Mouse (Mus musculus) hindbrain, postnatal 0 days (tissue): ENCODE measurements around the gene Chid1. TPM values are rescaled to one million over a fixed set of nuclear protein-coding genes. Genes with fewer than 3 reads are reported as not detected.

Experiments
- ATAC-seq: fragments of 200-750 bp; cut with Nextera tagmentation; 2 replicates; pipeline ENCODE4 v1.8.0; 2017; ENCODE audit warnings: mild to moderate bottlenecking, moderate TSS enrichment, moderate library complexity
- DNase-seq: peaks from one replicate; pipeline ENCODE4 v3.0.0-alpha.2; 2015; ENCODE audit warnings: low spot score
- H3K27ac ChIP-seq: fragments of 300-500 bp; sonication (generic); 2 replicates; pipeline ENCODE4 v1.5.1; 2014; ENCODE audit warnings: mild to moderate bottlenecking
- H3K27me3 ChIP-seq: fragments of 300-500 bp; sonication (generic); 2 replicates; pipeline ENCODE4 v1.6.1; 2014; ENCODE audit warnings: low read length, mixed read lengths; ENCODE audit not compliant: insufficient read depth
- H3K36me3 ChIP-seq: fragments of 300-500 bp; sonication (generic); 2 replicates; pipeline ENCODE4 v1.6.1; 2014; ENCODE audit warnings: low read length, mixed read lengths; ENCODE audit not compliant: insufficient read depth
- H3K4me1 ChIP-seq: fragments of 300-500 bp; sonication (generic); 2 replicates; pipeline ENCODE4 v1.6.1; 2014; ENCODE audit warnings: antibody characterized with exemption, low read length, mixed read lengths; ENCODE audit not compliant: insufficient read depth
- H3K4me2 ChIP-seq: fragments of 300-500 bp; sonication (generic); 2 replicates; pipeline ENCODE4 v1.6.1; 2014; ENCODE audit warnings: low read depth, mild to moderate bottlenecking, low read length, moderate library complexity, mixed read lengths
- H3K4me3 ChIP-seq: fragments of 300-500 bp; sonication (generic); 2 replicates; pipeline ENCODE4 v1.5.1; 2014; ENCODE audit warnings: low read length
- H3K9ac ChIP-seq: fragments of 300-500 bp; sonication (generic); replicated peaks from 2 replicates; pipeline ENCODE4 v1.6.1; 2014; ENCODE audit warnings: mild to moderate bottlenecking, low read length, moderate library complexity, mixed read lengths
- H3K9me3 ChIP-seq: fragments of 300-500 bp; sonication (generic); 2 replicates; pipeline ENCODE4 v1.6.1; 2016; ENCODE audit warnings: low read length, mixed read lengths
- CTCF ChIP-seq: IDR thresholded peaks from 2 replicates; pipeline ENCODE4 v1.5.1; 2016; ENCODE audit warnings: antibody characterized with exemption, control low read depth, low read depth
- WGBS: fragments of 180-500 bp; shearing (Covaris S2); extraction: QIAGEN DNeasy Blood & Tissue Kit; methylation state at CpG from one replicate; pipeline ENCODE4 v1.1.7; 2014; 5-methylcytosine and 5-hydroxymethylcytosine counted together
- polyA plus RNA-seq: library from polyadenylated mRNA; unstranded; fragments of >200 nt; fragmentation: Nextera tagmentation; extraction: Ambion mirVana; gene quantifications from 2 replicates; pipeline ENCODE4 v1.2.1, GENCODE M21; 2015
- total RNA-seq: library from RNA; depleted of rRNA; stranded (reverse); fragments of >200 nt; gene quantifications from 2 replicates; pipeline ENCODE4 v1.2.3, GENCODE M21; 2014

Chid1 gene
- total and polyA plus RNA-seq, 2 experiments from 2014 or later: 47.8 to 55.2 TPM

DNA sequence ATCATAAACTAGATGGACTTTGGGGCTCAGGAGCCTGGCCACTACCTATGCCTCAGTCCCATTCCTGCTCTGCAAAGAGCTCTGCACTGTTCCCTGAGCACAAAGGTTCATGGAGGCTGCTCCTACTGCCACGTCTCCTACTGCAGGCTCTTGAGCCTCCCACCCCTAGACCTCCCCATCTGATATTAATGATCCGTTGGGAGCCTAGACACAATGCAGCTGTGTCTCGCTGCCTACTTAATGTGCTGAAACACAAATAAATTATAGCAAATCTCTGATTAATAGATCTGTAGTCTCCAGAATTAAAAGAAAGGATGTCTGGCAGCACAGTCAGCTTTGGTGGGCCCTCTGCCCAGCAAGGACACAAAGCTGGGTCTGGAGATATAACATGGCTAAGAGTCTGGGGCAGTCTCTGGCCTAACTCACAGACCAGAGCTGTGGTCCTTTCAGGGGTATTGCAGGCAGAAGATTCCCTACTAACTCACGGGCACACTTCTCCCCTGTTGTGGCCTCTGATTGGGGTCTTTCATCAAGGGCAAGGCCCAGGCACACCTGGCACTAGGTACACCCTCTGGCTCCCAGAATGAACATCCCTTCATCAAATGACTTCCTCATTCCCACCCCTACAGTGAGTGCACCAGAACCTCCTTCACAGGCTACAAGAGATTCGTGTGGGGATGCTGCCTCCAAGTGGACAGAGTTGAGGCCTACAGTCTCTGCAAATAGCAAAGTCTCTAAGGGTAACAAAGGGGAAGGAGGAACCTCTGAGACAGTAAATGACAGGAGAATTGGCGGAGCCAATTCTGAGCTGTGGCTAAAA is 14.7 kb downstream of the Chid1 start:
- Histone ChIP-seq H3K9me3 (no peaks in the 10 kb centered on the region), H3K27ac (no peak overlapping the region; the same call in 1 of the 2 replicates), H3K4me1 (no peaks in the 10 kb centered on the region), H3K4me3 (no peak overlapping the region), H3K9ac (no peak overlapping the region), H3K4me2 (no peak overlapping the region), H3K36me3 (peaks cover 16% of the 10 kb centered on the region), H3K27me3 (no peaks in the 10 kb centered on the region)
- TF ChIP-seq CTCF: peak; percentile 94
- peak; percentile 90 for DNase-seq
- ATAC-seq: peak; percentile 90
- 51% methylated on average over 6 of the region's 6 CpGs for WGBS

DNA sequence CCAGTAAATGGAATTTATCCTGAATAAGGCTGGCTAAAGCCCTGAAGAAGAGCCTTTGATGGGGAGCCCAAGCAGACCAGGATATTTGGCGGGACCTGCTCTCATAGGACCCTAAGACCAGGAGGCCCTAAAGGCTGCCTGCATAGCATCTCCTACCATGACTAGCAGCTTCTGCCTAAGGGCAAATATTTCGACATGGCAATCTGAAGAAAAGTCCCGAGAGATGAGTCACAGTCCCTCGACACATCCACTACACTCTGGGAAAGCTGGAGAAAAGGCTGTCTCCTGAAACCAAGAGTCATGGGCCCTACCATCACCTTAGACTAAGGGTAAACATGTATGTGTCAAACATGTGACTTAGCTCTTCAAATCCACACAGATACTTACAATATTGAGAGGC is 15.4 kb downstream of the Chid1 start:
- H3K9ac ChIP-seq: no peak overlapping the region
- peaks cover 16% of the 10 kb centered on the region for H3K36me3 ChIP-seq
- no peaks in the 10 kb centered on the region for H3K4me1 ChIP-seq
- TF ChIP-seq CTCF: no peak
- no peaks in the 10 kb centered on the region for H3K9me3 ChIP-seq
- 85% methylated on average over 4 of the region's 4 CpGs for WGBS
- DNase-seq (no peak), ATAC-seq (no peak)
- H3K27ac ChIP-seq: no peak overlapping the region
- no peak overlapping the region for H3K4me2 ChIP-seq
- H3K4me3 ChIP-seq: no peak overlapping the region
- H3K27me3 ChIP-seq: no peaks in the 10 kb centered on the region

DNA sequence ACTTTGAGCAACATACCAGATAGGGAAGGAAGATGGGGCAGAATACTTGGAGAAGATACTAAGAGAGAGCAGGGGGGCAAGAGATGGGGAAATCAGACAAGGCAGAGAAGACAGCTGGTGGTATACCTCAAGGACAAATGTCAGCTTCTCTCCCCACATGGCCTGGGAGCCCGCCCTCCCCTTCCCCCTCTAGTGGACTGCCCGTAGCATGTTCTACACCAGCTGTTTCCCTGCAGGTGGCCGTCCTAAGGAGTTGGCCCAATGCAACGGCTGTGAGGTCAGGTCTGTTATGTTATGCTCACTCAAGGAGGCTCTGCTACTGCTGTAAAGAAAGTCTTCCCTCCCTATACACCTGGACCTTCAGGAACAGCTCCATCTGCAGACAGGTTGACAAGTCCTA is 16.6 kb downstream of the Chid1 start:
- ATAC-seq (no peak), DNase-seq (peak; percentile 21)
- Histone ChIP-seq H3K27me3 (no peaks in the 10 kb centered on the region), H3K36me3 (peaks cover 7% of the 10 kb centered on the region), H3K4me3 (no peak overlapping the region), H3K9ac (no peak overlapping the region), H3K9me3 (no peaks in the 10 kb centered on the region), H3K4me1 (no peaks in the 10 kb centered on the region), H3K4me2 (no peak overlapping the region), H3K27ac (no peak overlapping the region)
- WGBS: 28% methylated on average over 3 of the region's 4 CpGs
- peak; percentile 26; the same call in 1 of the 2 replicates for TF ChIP-seq CTCF

DNA sequence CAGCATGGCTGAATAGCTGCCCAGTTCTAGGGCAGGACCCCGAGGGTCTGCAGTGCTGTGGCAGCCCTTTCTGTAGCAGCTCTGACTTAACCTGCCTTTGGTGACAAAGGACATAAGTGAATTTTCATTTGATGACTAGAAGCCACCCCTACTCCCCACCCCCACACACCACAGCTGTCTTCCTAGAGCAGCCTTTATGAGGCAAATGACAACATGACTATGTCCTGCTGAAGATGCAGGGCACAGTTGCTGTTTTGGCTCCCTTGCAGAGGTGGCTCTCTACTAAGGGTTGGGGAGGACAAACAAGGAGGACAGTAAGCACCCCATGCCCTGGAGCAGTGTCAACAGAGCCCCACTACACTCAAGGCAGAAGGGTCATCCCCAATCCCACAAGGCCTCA is 19.9 kb downstream of the Chid1 start:
- 75% methylated on average over 1 of the region's 1 CpGs for WGBS
- no peak for DNase-seq
- H3K27me3 ChIP-seq: no peaks in the 10 kb centered on the region

DNA sequence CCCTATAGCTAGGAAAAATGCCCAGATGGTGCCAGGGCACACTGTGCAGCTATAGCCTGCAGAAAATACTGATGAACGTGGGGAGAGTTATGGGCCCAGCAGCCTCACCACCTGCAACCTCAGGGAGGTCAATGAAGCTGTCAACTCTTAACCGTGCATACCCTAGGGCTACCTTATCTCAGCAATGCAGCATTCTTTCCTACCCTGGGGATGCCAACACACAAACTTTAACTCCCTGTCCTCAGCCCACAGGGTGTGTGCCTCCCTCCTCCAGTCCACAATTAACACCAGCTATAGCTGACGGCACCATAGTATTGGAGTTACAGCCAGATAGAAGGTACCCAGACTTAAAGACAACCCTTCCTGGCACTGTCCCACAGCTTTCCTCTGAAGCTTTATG is 20.7 kb downstream of the Chid1 start:
- Histone ChIP-seq H3K27me3 (no peaks in the 10 kb centered on the region), H3K36me3 (no peaks in the 10 kb centered on the region; the same call in 1 of the 2 replicates), H3K9ac (no peak overlapping the region), H3K9me3 (no peaks in the 10 kb centered on the region), H3K4me2 (no peak overlapping the region), H3K27ac (no peak overlapping the region), H3K4me1 (no peaks in the 10 kb centered on the region), H3K4me3 (no peak overlapping the region)
- no peak for TF ChIP-seq CTCF
- no peak for ATAC-seq
- 61% methylated on average over 3 of the region's 3 CpGs for WGBS
- no peak for DNase-seq

More for the DNA sequence above, 19.9 kb downstream of the Chid1 start:
- no peak overlapping the region for H3K4me2 ChIP-seq
- no peaks in the 10 kb centered on the region for H3K4me1 ChIP-seq
- no peak overlapping the region for H3K27ac ChIP-seq
- H3K9ac ChIP-seq: no peak overlapping the region
- no peak for TF ChIP-seq CTCF
- no peak for ATAC-seq
- H3K4me3 ChIP-seq: no peak overlapping the region
- H3K36me3 ChIP-seq: no peaks in the 10 kb centered on the region; the same call in 1 of the 2 replicates
- H3K9me3 ChIP-seq: no peaks in the 10 kb centered on the region

DNA sequence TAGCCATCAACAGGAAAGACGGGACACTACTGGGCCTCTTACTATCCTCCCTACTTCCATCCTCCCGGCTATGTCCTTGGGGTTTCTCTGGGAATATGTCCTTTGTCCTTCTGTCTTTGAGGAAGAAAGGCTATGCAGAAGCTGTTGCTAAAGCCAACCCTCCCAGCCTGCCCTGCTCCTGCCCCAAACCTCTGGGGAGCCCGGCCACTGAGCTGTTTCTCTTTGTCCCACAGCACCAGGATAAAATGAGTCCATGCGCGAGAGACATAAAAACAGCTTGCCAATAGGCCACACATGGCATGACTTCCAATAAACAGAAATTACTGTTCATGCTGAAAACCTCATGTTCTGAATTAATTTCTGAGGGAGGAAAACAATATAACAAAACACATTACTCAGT is 21.4 kb downstream of the Chid1 start:
- Histone ChIP-seq H3K9me3 (no peaks in the 10 kb centered on the region), H3K4me2 (no peak overlapping the region), H3K4me1 (no peaks in the 10 kb centered on the region), H3K4me3 (no peak overlapping the region), H3K36me3 (no peaks in the 10 kb centered on the region; the same call in 1 of the 2 replicates), H3K27me3 (no peaks in the 10 kb centered on the region), H3K27ac (no peak overlapping the region), H3K9ac (no peak overlapping the region)
- ATAC-seq (no peak), DNase-seq (no peak)
- TF ChIP-seq CTCF: no peak
- WGBS: 70% methylated on average over 5 of the region's 5 CpGs

DNA sequence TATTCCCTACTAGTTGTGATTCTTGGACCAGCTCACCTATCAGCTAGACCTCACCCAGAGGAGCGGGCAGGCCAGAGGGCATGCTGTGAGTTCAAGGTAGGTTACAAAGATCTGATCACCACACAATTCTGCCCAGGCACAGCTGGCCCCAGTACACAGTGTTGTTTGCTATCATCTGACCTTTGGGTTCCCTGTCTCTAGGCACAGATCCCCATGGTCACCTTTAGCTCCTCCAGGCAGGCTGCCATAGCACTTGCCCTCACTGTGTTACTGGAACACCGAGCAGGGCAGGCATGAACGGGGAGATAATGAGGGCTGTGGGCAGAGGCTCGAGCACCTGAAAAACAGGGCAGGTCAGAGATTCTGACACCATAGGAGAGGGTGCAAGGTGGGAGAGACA is 22.0 kb downstream of the Chid1 start:
- Histone ChIP-seq H3K4me2 (no peak overlapping the region), H3K27me3 (no peaks in the 10 kb centered on the region), H3K36me3 (no peaks in the 10 kb centered on the region; the same call in 1 of the 2 replicates), H3K9ac (no peak overlapping the region), H3K9me3 (no peaks in the 10 kb centered on the region), H3K4me3 (no peak overlapping the region), H3K27ac (no peak overlapping the region), H3K4me1 (no peaks in the 10 kb centered on the region)
- DNase-seq (no peak), ATAC-seq (no peak)
- TF ChIP-seq CTCF: no peak
- 86% methylated on average over 4 of the region's 4 CpGs for WGBS
